Mouse (Mus musculus): ENCODE results near the gene Ankrd60.

Gene Ankrd60

GRCm38 (mm10) chr2:173577669-173578557 lies at the start of gene Ankrd60:
Ankrd60 (minus strand) TSS chr2:173578365.
- DNase-seq (ENCODE audit: low read depth, low spot score), result no peak

DNA sequence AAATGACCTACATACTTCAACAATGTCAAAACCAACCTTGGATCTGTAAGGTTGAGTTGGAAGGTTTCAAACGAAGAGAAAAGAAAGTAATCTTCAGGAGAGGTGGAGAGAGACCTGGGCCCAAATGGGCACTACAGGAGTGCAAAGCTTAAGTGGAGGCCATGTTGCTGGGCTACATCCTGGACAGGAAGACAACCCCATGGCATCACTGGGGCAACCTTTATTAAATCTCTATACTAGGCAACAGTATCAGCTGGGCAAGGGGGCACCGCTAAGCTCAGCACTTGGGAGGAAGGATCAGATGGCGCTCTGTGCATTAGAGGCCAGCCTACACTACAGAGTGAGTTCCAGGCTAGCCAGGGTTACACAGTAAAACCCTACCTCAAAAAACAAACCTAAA lies 47.6 kb upstream of the Ankrd60 start:
- DNase-seq (ENCODE audit: low read depth, low spot score), result no peak

GRCm38 (mm10) chr2:173624667-173625066 lies 46.5 kb upstream of the Ankrd60 start:
- no peak for DNase-seq (ENCODE audit: low read depth, low spot score)

DNA sequence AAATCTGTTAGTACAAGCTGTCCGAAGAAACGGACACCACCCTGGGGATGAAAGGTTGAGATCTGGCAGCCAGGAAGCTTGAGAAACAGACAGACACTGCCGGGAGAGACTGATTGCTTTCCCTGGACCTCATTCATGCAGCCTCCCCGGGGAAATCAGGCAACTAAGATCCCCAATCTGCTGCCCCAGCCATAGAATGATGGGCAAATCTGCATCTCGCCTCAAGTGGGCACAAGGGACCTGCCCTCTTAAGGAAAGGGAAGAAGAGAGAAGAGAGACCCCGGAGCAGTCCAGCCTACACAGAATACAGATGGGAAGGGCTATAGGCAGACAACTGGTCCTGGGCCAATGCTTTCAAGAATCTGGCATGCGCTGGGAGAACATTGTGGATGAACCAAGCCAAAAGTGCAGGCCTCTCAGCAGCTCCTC lies 44.0 kb upstream of the Ankrd60 start:
- no peak for DNase-seq (ENCODE audit: low read depth, low spot score)

GRCm38 (mm10) chr2:173620645-173621044 lies 42.5 kb upstream of the Ankrd60 start:
- peak; percentile 39 for DNase-seq (ENCODE audit: low read depth, low spot score)

- no peak for DNase-seq (ENCODE audit: low read depth, low spot score)
Observed at GRCm38 (mm10) chr2:173619132-173619531, 41.0 kb upstream of the Ankrd60 start.

GRCm38 (mm10) chr2:173616156-173616555 lies 38.0 kb upstream of the Ankrd60 start:
- DNase-seq (ENCODE audit: low read depth, low spot score), result no peak

GRCm38 (mm10) chr2:173615378-173616081 lies 37.4 kb upstream of the Ankrd60 start:
- no peak for DNase-seq (ENCODE audit: low read depth, low spot score)

- no peak for DNase-seq (ENCODE audit: low read depth, low spot score)
Observed at GRCm38 (mm10) chr2:173608020-173608958, 30.1 kb upstream of the Ankrd60 start.

- DNase-seq (ENCODE audit: low read depth, low spot score), result no peak
Observed at GRCm38 (mm10) chr2:173606415-173606804, 28.2 kb upstream of the Ankrd60 start.

DNA sequence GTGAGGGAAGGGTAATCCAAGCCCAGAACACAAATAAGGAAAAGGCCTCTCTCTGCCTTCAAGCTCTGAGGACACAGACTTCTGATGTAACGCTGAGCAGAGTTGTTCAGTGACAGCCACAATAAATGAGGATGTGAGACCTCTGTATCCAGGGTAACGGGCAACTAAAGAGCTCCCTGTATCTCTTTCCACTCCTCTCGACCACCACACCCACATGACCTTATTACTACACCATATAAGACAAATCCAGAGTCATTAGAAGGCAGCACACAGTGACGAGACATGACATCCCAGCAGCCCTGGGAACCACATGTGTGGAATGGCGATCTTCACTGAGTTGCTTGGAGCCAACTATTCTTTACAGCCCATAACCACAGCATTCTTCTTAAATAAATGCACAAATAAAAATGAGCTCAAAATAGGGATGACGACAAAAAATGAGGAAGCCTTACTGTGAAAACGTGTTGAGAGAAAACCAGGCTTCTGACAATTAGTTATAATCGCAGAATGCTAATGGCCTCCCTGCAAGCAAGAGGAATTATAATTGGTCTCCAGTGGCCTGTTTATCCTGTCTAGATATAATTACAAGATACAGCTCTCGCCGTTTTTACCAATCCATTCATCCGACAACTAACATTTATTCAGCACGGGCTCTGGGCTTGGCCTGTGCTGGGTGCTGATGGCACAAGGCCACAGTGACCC lies 27.7 kb upstream of the Ankrd60 start:
- no peak for DNase-seq (ENCODE audit: low read depth, low spot score)

DNA sequence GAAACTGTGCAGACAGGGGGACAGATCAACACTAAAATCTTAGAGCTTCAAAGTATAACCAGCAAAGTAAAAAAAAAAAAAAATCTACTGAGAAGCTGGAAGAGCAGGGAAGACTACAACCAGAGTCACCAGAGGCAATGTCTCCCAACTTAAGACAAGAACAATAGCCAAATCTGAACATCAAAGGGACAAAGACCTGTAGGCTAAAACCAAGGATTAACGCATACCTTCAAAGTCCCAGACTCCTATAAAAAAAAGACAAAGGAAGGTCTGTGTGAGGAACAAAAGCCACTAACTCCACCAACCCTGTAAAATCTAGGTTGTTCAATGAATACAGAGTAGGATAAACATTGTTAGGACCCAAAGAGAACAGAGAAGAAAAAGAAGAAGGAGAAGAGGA lies 23.7 kb upstream of the Ankrd60 start:
- DNase-seq (ENCODE audit: low read depth, low spot score), result no peak

DNA sequence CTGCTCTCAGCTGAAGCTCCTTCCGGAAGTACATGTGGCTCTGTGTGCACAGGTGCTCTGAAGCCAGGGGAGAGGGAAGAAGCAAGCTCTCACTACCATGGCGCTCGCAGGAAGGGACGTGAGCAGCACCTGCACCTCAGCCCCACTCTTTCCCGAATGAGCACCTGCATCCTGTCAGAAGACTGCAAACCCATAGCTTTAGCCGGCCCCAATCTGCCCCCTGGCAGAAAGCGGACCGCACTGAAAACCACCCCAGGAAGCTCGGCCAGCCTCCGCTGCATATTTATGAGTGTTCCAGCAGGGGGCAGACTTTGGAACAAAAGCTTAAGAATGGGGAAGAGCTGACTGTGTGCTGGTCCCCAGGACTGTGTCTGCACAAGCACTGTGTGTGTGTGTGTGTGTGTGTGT lies 17.2 kb upstream of the Ankrd60 start:
- peak; percentile 67 for DNase-seq (ENCODE audit: low read depth, low spot score)

DNA sequence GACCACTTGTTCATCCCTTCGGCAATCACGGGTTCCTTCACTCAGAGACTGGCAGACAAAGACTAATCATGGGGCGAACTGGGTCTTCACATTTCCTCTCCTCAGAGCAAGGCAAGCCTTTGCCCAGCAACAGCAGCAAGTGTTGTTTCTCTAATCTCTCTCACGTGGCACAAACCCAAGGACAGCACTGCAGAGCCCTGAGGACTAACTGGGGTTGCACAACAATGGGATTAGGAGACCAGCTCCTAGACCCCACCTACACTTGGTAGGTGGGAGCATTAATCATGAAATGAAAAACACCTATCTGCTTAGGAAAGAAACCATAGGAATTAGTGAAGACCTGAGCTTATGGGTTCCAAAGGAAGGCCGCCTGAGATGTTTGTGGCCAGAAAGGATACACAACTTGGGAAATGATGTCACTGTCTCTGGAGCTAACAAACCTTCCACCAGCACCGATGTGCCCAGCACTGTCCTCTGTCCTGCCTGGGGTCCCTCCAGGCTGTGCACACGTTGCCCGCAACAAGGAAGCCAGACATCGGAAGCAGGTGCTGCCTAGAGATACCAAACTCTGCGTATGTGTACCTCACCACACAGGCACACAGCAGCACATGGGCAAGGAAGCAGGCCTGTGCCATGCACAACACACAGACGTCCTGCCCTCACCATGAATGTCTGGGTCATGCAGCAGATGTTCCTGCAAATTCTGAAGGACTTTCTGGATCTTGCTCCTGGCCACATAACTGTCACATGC lies 16.3 kb upstream of the Ankrd60 start:
- DNase-seq (ENCODE audit: low read depth, low spot score), result no peak

DNA sequence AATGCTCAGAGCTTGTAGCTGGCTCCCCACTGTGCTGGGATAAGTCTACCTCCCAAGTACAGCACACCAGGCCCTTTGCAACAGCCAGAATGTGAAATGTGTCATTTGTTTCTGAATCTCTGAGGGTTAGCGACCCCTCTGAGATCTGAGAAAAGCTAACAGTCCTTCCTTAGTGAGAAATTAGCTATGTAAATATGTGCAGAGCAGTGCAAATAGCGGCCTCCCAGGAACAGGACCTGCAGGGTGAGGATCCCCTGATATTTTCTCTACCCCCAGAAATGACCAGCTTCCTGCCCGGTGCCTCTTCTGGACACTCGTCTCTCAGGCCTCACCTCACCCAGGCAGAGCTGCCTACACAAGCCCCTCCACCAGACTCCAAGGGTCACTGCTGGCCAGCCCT lies 15.7 kb upstream of the Ankrd60 start:
- no peak for DNase-seq (ENCODE audit: low read depth, low spot score)

- DNase-seq (ENCODE audit: low read depth, low spot score), result no peak
Observed at GRCm38 (mm10) chr2:173592781-173593180, 14.6 kb upstream of the Ankrd60 start.

- no peak for DNase-seq (ENCODE audit: low read depth, low spot score)
Observed at GRCm38 (mm10) chr2:173587411-173587810, 9.2 kb upstream of the Ankrd60 start.

GRCm38 (mm10) chr2:173586118-173586968 lies 8.2 kb upstream of the Ankrd60 start:
- DNase-seq (ENCODE audit: low read depth, low spot score), result peak; percentile 67

GRCm38 (mm10) chr2:173585387-173586117 lies 7.4 kb upstream of the Ankrd60 start:
- DNase-seq (ENCODE audit: low read depth, low spot score), result no peak

Data from A20 (cell line).